Mouse (Mus musculus) cerebellum, adult 11 months (tissue): Measurements from ENCODE around the gene Tmem192.
"Not testable (repeated sequence)": the region's sequence is repeated elsewhere in the genome, so short reads cannot be mapped to it uniquely, and the experiment has no call there.

Source experiments
- DNase-seq: peaks from one replicate; pipeline ENCODE4 v3.0.0; 2022

Tmem192 gene

DNA sequence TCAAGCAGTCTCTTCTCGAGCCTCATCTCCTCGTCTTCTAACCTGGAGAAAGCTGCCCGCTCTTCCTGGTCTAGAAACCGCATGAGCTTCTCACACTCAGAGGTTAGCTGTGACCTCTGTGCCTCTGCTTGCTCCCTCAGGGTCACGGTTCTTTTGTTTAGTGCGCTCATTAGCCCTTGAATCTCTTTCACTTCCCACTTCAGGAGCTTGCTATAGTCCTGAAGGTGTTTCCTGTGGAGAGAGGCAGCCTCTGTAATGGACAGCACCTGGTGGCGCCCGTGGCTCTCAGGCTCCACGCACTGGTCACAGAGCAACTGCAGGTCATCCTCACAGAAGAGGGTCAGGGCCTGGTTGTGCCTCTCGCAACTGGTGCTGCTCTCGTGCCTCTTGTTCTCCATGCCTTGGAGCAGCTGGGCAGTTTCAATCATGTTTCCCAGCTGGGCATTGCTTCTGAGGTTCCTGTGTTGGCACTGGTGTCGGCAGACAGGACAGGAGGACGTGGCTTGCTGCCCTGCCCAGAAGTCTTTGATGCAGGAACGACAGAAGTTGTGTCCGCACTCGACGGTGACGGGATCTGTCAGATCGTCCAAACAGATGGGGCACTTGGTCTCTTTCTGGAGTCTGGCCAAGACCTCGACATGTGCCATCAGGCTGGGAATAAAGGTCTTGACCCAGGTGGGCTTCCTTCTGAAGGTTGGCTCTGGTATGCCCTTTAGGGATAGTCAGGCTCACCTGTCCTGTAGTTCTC, 36.3 kb downstream of the Tmem192 start:
- DNase-seq: peak; percentile 3

DNA sequence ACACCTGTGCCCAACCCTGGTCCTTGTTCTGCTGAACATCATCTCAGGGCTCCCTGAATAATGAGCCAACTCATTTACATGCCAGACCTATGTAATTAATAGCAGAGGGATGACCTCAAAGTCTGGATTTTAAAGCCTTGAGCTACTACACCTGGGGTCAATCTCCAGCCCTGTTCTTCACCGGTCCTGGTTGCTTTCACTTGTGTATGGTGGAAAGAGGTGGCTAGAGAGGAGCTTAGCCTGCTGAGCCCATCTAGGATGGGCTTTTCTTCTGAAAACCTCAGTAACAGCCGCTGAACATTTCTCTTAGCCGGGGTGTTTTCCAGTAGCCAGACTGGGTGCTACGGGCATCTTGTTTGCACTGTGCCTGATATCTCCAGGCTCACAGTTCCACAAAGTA, 40.7 kb downstream of the Tmem192 start, which contains the start of gene Trim75:
Trim75 (minus strand) TSS at position 101 of the 400 bp plus-strand sequence.
- no peak for DNase-seq

DNA sequence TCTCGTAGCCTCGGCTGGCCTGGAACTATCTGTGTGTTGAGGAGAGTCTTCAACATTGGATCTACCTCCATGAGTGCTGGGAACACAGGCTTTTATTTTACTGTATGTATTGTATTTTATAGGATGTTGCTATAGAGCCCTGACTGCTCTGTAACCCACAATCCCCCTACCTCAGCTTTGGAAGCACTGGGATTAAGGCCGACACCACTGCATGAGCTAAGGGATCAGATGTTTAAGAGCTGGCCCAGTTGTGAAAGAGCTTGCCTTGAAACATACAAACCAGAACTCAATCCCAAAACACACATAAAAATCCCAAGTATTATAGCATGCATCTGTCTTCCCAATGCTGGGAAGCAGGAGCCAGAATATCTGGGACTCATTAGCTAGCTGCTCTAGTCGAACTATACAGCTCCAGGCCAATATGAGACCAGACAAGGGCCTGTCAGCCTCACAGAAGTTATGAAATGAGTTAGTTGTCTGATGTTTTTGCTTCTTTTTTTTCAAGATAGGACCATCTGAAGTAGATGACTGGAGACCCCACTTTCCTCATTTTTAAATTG, 51.9 kb downstream of the Tmem192 start:
- DNase-seq: no peak

- not testable (repeated sequence) for DNase-seq
Measured at GRCm38 (mm10) chr8:65007616-65008015, 60.6 kb downstream of the Tmem192 start.

GRCm38 (mm10) chr8:65018423-65018822, 71.4 kb downstream of the Tmem192 start, which contains the start of the genes Trim61 and Trim60:
TSS of gene Trim61 (minus strand) at chr8:65018523.
TSS of gene Trim60 (minus strand) at chr8:65018584.
- no peak for DNase-seq
